Mouse (Mus musculus) bone marrow, adult 2 months (tissue): Measurements from ENCODE around the gene Large1. TPM values are rescaled to one million over a fixed set of nuclear protein-coding genes. Genes with fewer than 3 reads are reported as not detected.
"Not testable (repeated sequence)": the region's sequence is repeated elsewhere in the genome, so short reads cannot be mapped to it uniquely, and the experiment has no call there.

Source experiments
- H3K27ac ChIP-seq: fragments of 200-500 bp; 2 replicates; pipeline ENCODE4 v1.5.1; 2012; ENCODE audit warnings: low read depth, mild to moderate bottlenecking, control low read depth, inconsistent platforms, low read length; ENCODE audit not compliant: control insufficient read depth, poor library complexity, insufficient read depth
- H3K4me1 ChIP-seq: fragments of 200-500 bp; 2 replicates; pipeline ENCODE4 v1.6.1; 2011; ENCODE audit warnings: low read length; ENCODE audit not compliant: control insufficient read depth, insufficient read depth
- H3K4me3 ChIP-seq: fragments of 200-500 bp; replicated peaks from 2 replicates; pipeline ENCODE3; 2011; ENCODE audit warnings: mild to moderate bottlenecking, low read depth, low read length, control low read depth; ENCODE audit not compliant: control insufficient read depth
- CTCF ChIP-seq: fragments of 200-500 bp; IDR thresholded peaks from 2 replicates; pipeline ENCODE4 v1.5.1; 2011; ENCODE audit warnings: low read length, control low read depth; ENCODE audit not compliant: control insufficient read depth, insufficient read depth
- POLR2A ChIP-seq: fragments of 200-500 bp; IDR thresholded peaks from 2 replicates; pipeline ENCODE4 v1.6.1; 2011; ENCODE audit warnings: low read depth, mild to moderate bottlenecking, control low read depth, low read length, borderline replicate concordance; ENCODE audit not compliant: control insufficient read depth
- WGBS: fragments of 180-500 bp; shearing (Covaris S2); methylation state at CpG from one replicate; pipeline ENCODE4 v1.1.7; 2018; 5-methylcytosine and 5-hydroxymethylcytosine counted together
- polyA plus RNA-seq: library from polyadenylated mRNA; stranded (reverse); fragments of >200 nt; gene quantifications from 2 replicates; pipeline ENCODE4 v1.2.4, GENCODE M21; 2011; ENCODE audit warnings: low replicate concordance; ENCODE audit not compliant: missing spikeins, insufficient read depth, insufficient read length

The Large1 gene
- polyA plus RNA-seq, 1 experiment = 2.1 TPM

GRCm38 (mm10) chr8:72955074-72955473 is 398.3 kb downstream of the Large1 start:
- Histone ChIP-seq H3K4me3 (no peak overlapping the region), H3K4me1 (no peaks in the 10 kb centered on the region), H3K27ac (no peak overlapping the region)
- 86% methylated on average over 3 of the region's 3 CpGs for WGBS
- no peak for TF ChIP-seq POLR2A
- no peak for TF ChIP-seq CTCF

DNA sequence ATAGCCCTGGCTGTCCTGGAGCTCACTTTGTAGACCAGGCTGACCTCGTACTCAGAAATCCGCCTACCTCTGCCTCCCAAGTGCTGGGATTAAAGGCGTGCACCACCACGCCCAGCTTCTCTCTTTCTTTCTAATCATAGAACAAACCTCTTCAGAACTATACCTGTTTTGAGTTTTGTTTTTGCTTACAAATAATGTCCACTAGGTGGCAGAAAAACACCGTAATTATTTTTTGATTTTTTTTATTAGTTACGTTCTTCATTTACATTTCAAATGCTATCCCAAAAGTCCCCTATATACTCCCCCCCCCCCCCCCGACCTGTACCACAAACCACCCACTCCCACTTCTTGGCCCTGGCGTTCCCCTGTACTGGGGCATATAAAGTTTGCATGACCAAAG is 411.9 kb downstream of the Large1 start:
- 66% methylated on average over 8 of the region's 8 CpGs for WGBS
- H3K27ac ChIP-seq = not testable (repeated sequence)

GRCm38 (mm10) chr8:72919182-72919902 is 434.0 kb downstream of the Large1 start:
- Histone ChIP-seq H3K27ac (no peak overlapping the region), H3K4me1 (no peaks in the 10 kb centered on the region), H3K4me3 (no peak overlapping the region)
- 84% methylated on average over 2 of the region's 2 CpGs for WGBS
- TF ChIP-seq CTCF (no peak), POLR2A (no peak)

More for the DNA sequence above, 411.9 kb downstream of the Large1 start:
- not testable (repeated sequence) for H3K4me3 ChIP-seq, H3K4me1 ChIP-seq

GRCm38 (mm10) chr8:72905491-72905890 is 447.8 kb downstream of the Large1 start:
- Histone ChIP-seq H3K4me3 (no peak overlapping the region), H3K4me1 (no peaks in the 10 kb centered on the region), H3K27ac (no peak overlapping the region)
- TF ChIP-seq CTCF (no peak), POLR2A (no peak)
- WGBS = 79% methylated on average over 4 of the region's 4 CpGs

DNA sequence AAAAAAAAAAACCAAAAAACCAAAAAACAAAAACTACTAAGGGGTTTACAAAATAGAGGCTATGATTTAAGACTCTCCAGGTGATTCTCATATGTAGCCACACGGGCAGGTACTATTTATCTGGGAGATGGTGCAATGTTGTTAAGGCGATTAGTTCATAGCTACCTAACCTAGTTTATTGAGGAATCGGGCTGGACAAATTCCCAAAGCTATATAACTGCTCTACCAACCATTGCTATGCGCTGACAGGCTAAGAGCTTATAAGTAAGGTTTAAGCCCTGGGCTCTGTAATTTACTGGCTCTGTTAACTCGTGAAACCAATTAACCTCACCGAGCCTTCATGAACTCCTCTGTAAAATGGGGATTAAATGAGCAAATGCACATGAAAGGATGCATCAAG is 451.7 kb downstream of the Large1 start:
- no peak overlapping the region for H3K4me3 ChIP-seq
- no peak for TF ChIP-seq CTCF
- no peak for TF ChIP-seq POLR2A
- 79% methylated on average over 6 of the region's 6 CpGs for WGBS
- H3K27ac ChIP-seq = no peak overlapping the region
- no peaks in the 10 kb centered on the region for H3K4me1 ChIP-seq

- Histone ChIP-seq H3K27ac (no peak overlapping the region), H3K4me1 (no peaks in the 10 kb centered on the region), H3K4me3 (no peak overlapping the region)
- no peak for TF ChIP-seq POLR2A
- TF ChIP-seq CTCF = no peak
- 80% methylated on average over 3 of the region's 3 CpGs for WGBS
Observed at GRCm38 (mm10) chr8:72899321-72899720, 454.0 kb downstream of the Large1 start.

DNA sequence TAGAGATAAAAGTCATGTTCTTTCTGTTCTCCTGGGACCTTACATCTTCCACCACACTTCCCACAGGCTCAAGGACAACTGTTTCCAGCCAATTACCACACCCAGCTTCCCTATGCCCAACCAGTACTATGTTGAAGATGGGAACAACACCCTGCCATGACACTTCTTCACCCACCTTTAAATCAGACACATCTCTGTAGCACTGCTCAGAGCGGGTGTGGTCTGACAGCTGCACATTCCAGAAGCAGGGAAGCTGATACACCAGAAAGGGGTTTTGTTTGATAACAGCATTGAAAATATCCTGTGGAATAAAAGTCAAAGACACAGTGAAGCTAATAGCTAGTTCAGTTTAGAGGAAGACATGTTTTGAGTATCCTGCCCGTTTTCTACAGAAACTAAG is 470.3 kb downstream of the Large1 start:
- Histone ChIP-seq H3K4me3 (no peak overlapping the region), H3K4me1 (no peaks in the 10 kb centered on the region), H3K27ac (no peak overlapping the region)
- whole genome bisulfite sequencing = 84% methylated on average over 2 of the region's 2 CpGs
- TF ChIP-seq CTCF (no peak), POLR2A (no peak)

- WGBS = 75% methylated on average over 2 of the region's 2 CpGs
- no peak overlapping the region for H3K27ac ChIP-seq
- no peak overlapping the region for H3K4me3 ChIP-seq
- H3K4me1 ChIP-seq = no peaks in the 10 kb centered on the region
- TF ChIP-seq POLR2A (no peak), CTCF (no peak)
Observed at GRCm38 (mm10) chr8:72873411-72873810, 479.9 kb downstream of the Large1 start.

GRCm38 (mm10) chr8:72846881-72847280 is 506.5 kb downstream of the Large1 start:
- Histone ChIP-seq H3K4me3 (no peak overlapping the region), H3K4me1 (no peaks in the 10 kb centered on the region), H3K27ac (no peak overlapping the region)
- no peak for TF ChIP-seq POLR2A
- no peak for TF ChIP-seq CTCF
